Mouse (Mus musculus): ENCODE data around the gene Zfp467. TPM values are rescaled to one million over a fixed set of nuclear protein-coding genes. Genes with fewer than 3 reads are reported as not detected.

Zfp467 gene
- polyA plus RNA-seq, 1 experiment from 2014 or later: 22.7 TPM

DNA sequence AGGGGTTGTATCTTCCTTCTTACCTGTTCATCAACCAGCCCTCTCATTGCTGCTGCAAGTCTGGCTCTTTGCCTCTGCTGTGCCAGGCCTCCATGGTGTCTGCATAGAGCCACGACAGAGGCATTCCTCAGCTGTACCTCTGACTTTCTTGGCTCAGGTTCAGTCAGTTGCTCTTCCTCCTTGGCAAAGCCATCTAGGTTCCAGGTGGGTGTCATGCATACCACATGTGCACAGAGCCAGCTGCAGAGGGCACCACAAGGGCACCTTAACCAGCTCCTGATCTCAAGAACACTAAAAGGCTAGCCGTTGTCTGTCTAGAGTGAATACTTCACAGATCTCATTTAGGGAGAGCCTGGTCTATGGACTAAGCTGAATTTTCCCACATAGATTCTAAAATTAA lies 29.1 kb downstream of the Zfp467 start:
- peaks cover 4% of the 10 kb centered on the region; the same call in 1 of the 2 replicates for H3K4me1 ChIP-seq
- H3K9ac ChIP-seq: no peak overlapping the region
- 89% methylated on average over 2 of the region's 2 CpGs for WGBS
- no peak overlapping the region for H3K4me2 ChIP-seq
- no peak overlapping the region for H3K27ac ChIP-seq
- no peaks in the 10 kb centered on the region for H3K9me3 ChIP-seq
- H3K4me3 ChIP-seq (replicated peaks): no peak overlapping the region
- ATAC-seq (ENCODE audit: low FRiP score): no peak
- H3K27me3 ChIP-seq: no peaks in the 10 kb centered on the region
- peaks cover 75% of the 10 kb centered on the region for H3K36me3 ChIP-seq (replicated peaks)

DNA sequence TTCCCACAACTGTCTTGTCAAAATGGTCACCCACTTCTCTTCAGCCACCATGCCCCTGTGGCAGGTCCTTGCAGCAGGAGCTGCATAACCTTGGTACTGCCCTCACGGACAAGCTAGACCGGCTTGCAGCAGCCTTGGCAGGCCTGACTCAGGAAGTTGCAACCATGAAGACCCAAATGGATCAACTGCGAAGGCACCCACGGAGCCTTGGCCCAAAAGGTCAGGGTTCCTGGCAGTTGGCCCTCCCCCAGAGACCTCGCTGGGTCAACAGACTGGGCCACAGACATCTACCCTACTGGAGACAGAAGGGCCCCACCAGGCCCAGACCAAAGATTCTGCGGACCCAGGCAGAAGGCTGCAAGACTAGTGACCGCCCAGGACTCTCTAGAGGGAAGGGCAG lies 30.0 kb downstream of the Zfp467 start:
- 95% methylated on average over 7 of the region's 7 CpGs for WGBS
- no peaks in the 10 kb centered on the region; the same call in 1 of the 2 replicates for H3K4me1 ChIP-seq
- no peak for ATAC-seq (ENCODE audit: low FRiP score)
- H3K4me3 ChIP-seq (replicated peaks): no peak overlapping the region
- H3K9me3 ChIP-seq: no peaks in the 10 kb centered on the region
- H3K27ac ChIP-seq: no peak overlapping the region
- no peak overlapping the region for H3K4me2 ChIP-seq
- no peaks in the 10 kb centered on the region for H3K27me3 ChIP-seq
- H3K9ac ChIP-seq: no peak overlapping the region
- peaks cover 84% of the 10 kb centered on the region for H3K36me3 ChIP-seq (replicated peaks)

DNA sequence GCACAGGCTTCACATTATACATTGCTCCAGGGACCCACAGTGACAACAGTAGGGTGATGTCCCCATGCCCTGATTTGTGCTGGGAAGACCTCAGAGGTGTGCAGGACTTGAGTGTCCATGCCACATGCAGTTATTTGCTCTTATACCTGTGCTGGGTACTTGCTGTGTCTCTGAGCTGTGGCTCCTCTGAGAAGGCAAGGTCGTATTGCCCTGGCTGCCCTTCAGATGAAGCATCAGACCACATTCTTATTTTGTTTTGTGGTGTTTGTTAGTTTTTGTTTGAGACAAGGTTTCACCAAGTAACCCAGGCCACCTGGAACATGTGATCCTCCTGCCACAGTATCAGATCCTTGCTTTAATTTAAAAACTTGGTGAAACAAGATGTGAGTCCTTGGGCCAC lies 30.7 kb downstream of the Zfp467 start:
- H3K36me3 ChIP-seq (replicated peaks): peaks cover 91% of the 10 kb centered on the region
- H3K27ac ChIP-seq: no peak overlapping the region
- H3K4me2 ChIP-seq: no peak overlapping the region
- H3K27me3 ChIP-seq: no peaks in the 10 kb centered on the region
- H3K9me3 ChIP-seq: no peaks in the 10 kb centered on the region
- H3K9ac ChIP-seq: no peak overlapping the region
- no peaks in the 10 kb centered on the region for H3K4me1 ChIP-seq
- ATAC-seq (ENCODE audit: low FRiP score): no peak
- H3K4me3 ChIP-seq (replicated peaks): no peak overlapping the region
- 83% methylated on average over 1 of the region's 1 CpGs for WGBS

DNA sequence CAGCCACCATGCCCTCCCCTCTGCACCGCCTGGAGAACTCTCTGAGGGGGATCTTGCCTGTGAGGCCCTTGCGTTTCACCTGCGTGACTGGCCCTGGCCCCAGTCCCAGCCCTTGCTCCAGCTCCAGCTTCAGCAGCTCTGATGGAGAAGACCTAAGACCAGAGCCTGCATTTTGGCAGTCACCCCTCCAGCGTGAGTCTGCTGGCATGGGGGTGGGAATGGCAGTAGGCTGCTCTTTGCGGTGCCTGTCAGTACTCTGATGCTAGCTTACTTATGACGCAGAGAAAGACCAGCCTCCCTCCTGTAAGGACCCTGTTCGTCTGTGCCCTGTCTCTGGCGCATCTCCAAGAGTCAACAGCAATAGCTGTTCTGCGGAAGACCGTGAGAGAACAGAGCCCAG lies 32.5 kb downstream of the Zfp467 start:
- H3K27me3 ChIP-seq: no peaks in the 10 kb centered on the region
- H3K9ac ChIP-seq: no peak overlapping the region
- H3K27ac ChIP-seq: no peak overlapping the region
- no peak overlapping the region for H3K4me3 ChIP-seq (replicated peaks)
- no peaks in the 10 kb centered on the region for H3K4me1 ChIP-seq
- peaks cover 100% of the 10 kb centered on the region for H3K36me3 ChIP-seq (replicated peaks)
- no peaks in the 10 kb centered on the region for H3K9me3 ChIP-seq
- WGBS: 91% methylated on average over 10 of the region's 10 CpGs
- no peak overlapping the region for H3K4me2 ChIP-seq
- ATAC-seq (ENCODE audit: low FRiP score): no peak

DNA sequence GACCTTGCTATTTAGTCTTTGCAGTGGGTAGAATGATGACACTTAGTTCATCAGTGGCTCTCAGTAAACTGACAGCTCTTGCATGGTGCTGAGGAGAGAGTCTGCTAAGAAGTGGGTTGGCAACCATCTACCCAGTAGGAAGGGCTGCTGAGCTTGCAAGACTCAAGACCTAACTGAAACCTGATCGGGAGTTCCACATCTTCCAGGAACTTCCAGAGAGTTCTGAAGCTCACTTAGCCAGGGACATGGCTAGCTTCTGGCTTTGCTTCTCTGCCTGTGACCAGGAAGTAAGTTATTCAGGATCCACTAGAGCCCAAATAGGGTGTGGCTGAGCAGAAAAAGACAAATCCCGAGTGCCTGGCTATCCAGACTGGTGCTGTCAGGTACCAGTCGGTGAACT lies 33.0 kb downstream of the Zfp467 start:
- Histone ChIP-seq H3K36me3 (replicated peaks) (peaks cover 100% of the 10 kb centered on the region), H3K9me3 (no peaks in the 10 kb centered on the region), H3K27me3 (no peaks in the 10 kb centered on the region), H3K4me2 (no peak overlapping the region), H3K4me1 (no peaks in the 10 kb centered on the region), H3K4me3 (replicated peaks) (no peak overlapping the region), H3K9ac (no peak overlapping the region), H3K27ac (no peak overlapping the region)
- no peak for ATAC-seq (ENCODE audit: low FRiP score)
- 70% methylated on average over 3 of the region's 3 CpGs for WGBS

DNA sequence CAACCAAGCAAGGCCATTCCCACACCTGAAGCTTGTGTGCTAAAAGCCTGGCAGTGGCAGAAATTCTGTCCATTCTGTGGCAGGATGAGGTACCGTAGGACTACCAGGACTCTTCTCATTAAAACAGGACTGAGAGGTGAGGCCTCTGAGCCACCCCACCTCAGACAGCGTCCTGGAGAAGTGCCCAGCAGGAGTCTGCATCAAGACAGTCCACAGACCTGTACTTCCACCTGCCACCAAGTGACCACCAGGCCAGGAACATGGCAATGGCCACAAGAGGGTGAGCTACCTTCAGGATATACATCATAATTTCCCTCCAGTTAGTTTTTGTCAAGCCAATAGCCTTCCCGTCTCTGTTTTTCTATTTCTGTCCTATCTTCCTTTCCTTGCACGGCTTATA lies 33.5 kb downstream of the Zfp467 start:
- ATAC-seq (ENCODE audit: low FRiP score): no peak
- H3K4me1 ChIP-seq: no peaks in the 10 kb centered on the region
- H3K4me2 ChIP-seq: no peak overlapping the region
- WGBS: 93% methylated on average over 4 of the region's 4 CpGs
- no peak overlapping the region for H3K27ac ChIP-seq
- no peaks in the 10 kb centered on the region for H3K9me3 ChIP-seq
- H3K4me3 ChIP-seq (replicated peaks): no peak overlapping the region
- H3K36me3 ChIP-seq (replicated peaks): peaks cover 100% of the 10 kb centered on the region
- H3K27me3 ChIP-seq: no peaks in the 10 kb centered on the region
- no peak overlapping the region for H3K9ac ChIP-seq

DNA sequence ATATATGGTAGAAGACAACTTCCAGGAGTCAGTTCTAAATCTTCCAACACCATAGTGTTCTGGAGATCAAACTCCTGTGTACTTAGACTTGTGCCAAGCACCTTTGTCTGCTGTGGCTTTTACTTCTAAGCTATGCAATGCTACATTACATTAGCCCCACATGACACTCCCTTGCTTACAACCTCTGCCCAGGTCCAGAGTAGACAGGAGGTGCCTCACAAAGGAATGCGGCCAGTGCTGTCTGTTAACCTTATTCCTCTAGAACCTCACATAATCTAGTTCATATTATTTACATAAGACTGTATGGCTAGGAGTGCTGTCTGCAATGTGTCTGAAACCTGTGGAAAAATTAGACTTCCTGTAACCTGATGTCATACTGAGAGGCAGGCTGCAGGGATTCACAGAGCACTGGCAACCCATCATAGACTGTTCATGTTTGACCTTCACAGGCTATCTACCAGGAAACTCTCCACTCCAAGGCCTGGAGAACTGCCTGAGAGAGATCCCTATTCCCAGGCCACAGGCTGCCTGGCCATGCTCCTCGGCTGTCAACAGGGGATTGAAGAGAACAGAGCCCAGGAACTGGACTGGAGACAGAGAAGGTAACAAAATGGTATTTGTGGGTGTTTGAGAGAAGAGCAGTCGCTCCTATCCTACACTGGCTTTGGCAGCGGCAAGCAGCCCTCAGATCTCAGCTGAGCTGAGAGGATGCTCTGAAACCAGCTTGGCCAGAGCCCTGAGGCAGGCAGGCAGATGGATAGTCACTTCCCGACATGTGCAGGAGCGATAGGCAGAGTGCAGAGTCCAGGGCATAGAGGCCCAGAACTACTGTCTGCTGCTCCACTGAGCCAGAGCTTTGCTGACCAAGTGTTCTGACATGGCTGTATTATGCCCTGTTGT lies 34.2 kb downstream of the Zfp467 start:
- H3K4me1 ChIP-seq: no peaks in the 10 kb centered on the region
- H3K27ac ChIP-seq: no peak overlapping the region
- no peak for ATAC-seq (ENCODE audit: low FRiP score)
- no peak overlapping the region for H3K9ac ChIP-seq
- H3K4me3 ChIP-seq (replicated peaks): no peak overlapping the region
- WGBS: 92% methylated on average over 6 of the region's 6 CpGs
- H3K9me3 ChIP-seq: no peaks in the 10 kb centered on the region
- H3K4me2 ChIP-seq: no peak overlapping the region
- peaks cover 100% of the 10 kb centered on the region for H3K36me3 ChIP-seq (replicated peaks)
- no peaks in the 10 kb centered on the region for H3K27me3 ChIP-seq

DNA sequence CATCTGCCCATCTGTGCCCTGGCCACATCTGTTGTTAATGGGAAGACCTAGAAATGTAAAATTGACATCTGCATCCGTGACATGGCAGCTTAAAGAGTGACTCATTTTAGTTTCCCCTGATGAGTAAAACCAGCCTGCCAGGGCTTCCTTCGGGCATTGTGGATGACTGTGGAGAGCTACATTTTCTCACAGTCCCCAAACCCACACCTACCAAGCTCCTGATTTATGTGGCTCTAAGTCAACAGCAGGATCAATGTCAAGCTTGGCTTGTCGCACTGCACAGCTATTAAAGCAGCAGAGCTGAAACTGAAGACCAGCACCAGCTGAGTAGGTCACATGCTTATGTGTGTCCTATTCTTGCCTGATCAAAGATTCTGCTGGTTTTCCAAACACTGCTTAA lies 35.1 kb downstream of the Zfp467 start:
- WGBS: 85% methylated on average over 3 of the region's 3 CpGs
- Histone ChIP-seq H3K27me3 (no peaks in the 10 kb centered on the region), H3K36me3 (replicated peaks) (peaks cover 100% of the 10 kb centered on the region), H3K4me3 (replicated peaks) (no peak overlapping the region), H3K9me3 (no peaks in the 10 kb centered on the region), H3K27ac (no peak overlapping the region), H3K4me1 (no peaks in the 10 kb centered on the region), H3K9ac (no peak overlapping the region), H3K4me2 (no peak overlapping the region)
- ATAC-seq (ENCODE audit: low FRiP score): no peak

DNA sequence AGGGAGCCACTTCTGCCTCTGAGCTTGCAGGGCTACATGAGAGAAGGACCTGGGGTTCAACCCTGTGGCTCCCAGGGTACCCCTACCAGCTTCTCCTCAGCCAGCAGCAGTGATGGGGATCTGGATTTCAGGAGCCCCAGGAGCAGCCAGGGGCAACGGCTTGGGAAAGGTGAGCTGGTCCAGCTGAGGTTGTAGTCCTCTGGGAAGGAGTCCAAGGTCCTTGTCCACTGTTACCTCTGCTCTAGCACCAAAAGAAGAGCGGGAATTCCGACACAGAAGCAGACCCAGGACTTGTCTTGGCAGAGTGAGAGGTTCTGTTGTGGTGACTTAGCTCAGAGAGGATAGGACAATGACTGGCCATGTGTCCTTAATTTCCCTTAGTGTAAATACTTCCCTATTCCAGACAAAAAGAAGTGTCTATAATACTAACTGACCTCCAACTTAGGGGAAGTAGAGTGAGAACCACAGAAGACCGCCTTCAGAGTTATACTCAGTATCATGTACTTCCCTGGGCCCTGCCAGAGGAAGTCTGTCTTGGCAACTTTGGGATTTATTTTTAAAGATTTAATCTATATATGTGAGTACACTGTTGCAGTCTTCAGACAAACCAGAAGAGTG lies 35.8 kb downstream of the Zfp467 start:
- Histone ChIP-seq H3K9me3 (no peaks in the 10 kb centered on the region), H3K4me3 (replicated peaks) (no peak overlapping the region), H3K9ac (no peak overlapping the region), H3K27me3 (no peaks in the 10 kb centered on the region), H3K27ac (no peak overlapping the region), H3K36me3 (replicated peaks) (peaks cover 100% of the 10 kb centered on the region), H3K4me1 (no peaks in the 10 kb centered on the region), H3K4me2 (no peak overlapping the region)
- 91% methylated on average over 4 of the region's 4 CpGs for WGBS
- no peak for ATAC-seq (ENCODE audit: low FRiP score)

DNA sequence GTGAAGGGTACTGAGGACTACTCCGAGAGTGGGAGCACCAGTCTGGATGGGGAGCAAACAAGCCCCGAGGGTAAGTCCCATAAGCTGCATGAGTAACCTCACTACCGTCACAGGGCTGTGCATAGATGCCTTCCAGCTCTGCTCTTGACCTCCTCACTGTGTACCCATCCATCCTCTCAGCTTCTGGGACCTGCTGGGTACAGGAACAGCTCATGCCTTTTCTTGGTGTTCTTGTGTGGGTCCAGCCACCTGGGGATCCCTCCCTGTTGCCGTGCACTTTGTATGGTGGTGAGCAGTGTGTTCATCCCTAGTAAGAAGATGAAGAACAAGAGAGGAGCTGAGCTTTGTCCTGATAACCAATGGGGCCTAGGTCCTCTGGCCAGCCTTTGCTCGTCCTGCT lies 41.6 kb downstream of the Zfp467 start:
- no peaks in the 10 kb centered on the region for H3K9me3 ChIP-seq
- no peak overlapping the region for H3K4me2 ChIP-seq
- H3K27me3 ChIP-seq: no peaks in the 10 kb centered on the region
- H3K4me3 ChIP-seq (replicated peaks): no peak overlapping the region
- ATAC-seq (ENCODE audit: low FRiP score): no peak
- no peak overlapping the region for H3K9ac ChIP-seq
- no peaks in the 10 kb centered on the region for H3K4me1 ChIP-seq
- no peak overlapping the region for H3K27ac ChIP-seq
- 93% methylated on average over 5 of the region's 5 CpGs for WGBS
- peaks cover 54% of the 10 kb centered on the region for H3K36me3 ChIP-seq (replicated peaks)

DNA sequence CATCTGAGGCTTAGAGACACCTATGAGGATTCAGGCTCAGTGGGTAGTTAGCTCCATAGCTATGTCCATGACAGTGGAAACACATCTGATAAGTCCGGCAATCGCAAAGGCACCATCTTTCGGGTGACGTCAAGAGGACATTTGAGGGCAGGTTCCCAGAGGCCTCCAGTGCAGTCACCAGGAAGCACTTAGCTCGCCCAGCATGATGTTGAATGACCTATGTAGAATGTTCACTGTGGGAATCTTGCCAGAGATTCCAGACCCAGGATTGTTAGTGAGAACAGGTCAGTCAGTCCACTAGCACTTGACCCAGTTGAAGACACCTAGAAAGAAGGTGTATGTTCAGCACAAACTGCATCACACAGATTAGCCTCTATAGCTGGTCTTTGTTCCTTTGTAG lies 45.7 kb downstream of the Zfp467 start:
- Histone ChIP-seq H3K4me3 (replicated peaks) (no peak overlapping the region), H3K27ac (no peak overlapping the region), H3K4me2 (no peak overlapping the region), H3K9ac (no peak overlapping the region), H3K4me1 (peaks cover 24% of the 10 kb centered on the region), H3K9me3 (no peaks in the 10 kb centered on the region), H3K36me3 (replicated peaks) (peaks cover 12% of the 10 kb centered on the region), H3K27me3 (no peaks in the 10 kb centered on the region)
- whole genome bisulfite sequencing: 96% methylated on average over 5 of the region's 5 CpGs
- ATAC-seq (ENCODE audit: low FRiP score): no peak

DNA sequence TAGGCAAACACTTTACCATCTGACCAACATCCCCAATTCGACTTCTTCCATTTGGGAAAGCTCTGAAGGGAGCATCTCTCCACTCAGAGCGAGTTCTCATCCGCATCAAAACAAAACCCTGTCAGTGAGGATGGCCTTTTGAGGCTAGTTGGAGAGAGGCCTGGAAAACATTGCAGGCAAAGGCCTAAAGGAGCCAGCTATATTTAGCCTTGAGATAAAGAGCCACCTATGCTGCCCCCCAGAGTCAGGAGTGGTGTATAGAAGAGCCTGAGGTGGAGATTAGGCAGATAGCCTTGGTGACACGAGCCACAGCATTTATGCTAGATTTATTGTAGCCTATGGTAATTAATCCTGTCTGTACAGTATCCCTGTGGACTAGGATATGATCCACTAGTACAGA lies 48.3 kb downstream of the Zfp467 start:
- Histone ChIP-seq H3K9ac (no peak overlapping the region), H3K36me3 (replicated peaks) (no peaks in the 10 kb centered on the region), H3K4me2 (peak overlapping the region; percentile 66; the same call in 1 of the 2 replicates), H3K27ac (no peak overlapping the region), H3K9me3 (no peaks in the 10 kb centered on the region), H3K4me1 (peaks cover 25% of the 10 kb centered on the region), H3K27me3 (0 out of 2 replicates have a peak, but pooled peaks cover 7% of the 10 kb centered on the region), H3K4me3 (replicated peaks) (no peak overlapping the region)
- 65% methylated on average over 4 of the region's 4 CpGs for WGBS
- no peak for ATAC-seq (ENCODE audit: low FRiP score)

DNA sequence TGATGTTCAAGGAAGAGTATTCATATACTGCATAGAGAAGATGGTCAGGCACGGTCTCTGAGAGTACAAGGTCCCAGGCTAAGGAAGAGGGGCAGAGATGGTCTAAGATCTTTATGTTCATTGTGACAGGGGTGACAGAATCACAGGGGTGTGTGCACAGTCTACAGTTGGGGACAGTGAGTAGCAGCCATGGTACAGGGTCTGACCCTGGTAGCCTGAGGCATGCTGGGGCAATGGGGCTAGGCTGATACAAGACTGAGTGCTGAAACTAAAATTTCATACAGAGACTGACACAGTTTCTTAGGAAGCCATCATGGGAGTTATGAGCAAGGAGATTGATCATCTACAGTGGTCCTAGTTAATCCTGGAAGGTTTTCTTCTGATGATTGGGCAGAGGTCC lies 48.9 kb downstream of the Zfp467 start:
- 89% methylated on average over 1 of the region's 1 CpGs for WGBS
- no peaks in the 10 kb centered on the region for H3K36me3 ChIP-seq (replicated peaks)
- H3K27ac ChIP-seq: no peak overlapping the region
- no peak for ATAC-seq (ENCODE audit: low FRiP score)
- H3K4me3 ChIP-seq (replicated peaks): peak overlapping the region; percentile 77
- no peaks in the 10 kb centered on the region for H3K9me3 ChIP-seq
- peaks cover 25% of the 10 kb centered on the region for H3K4me1 ChIP-seq
- H3K27me3 ChIP-seq: 0 out of 2 replicates have a peak, but pooled peaks cover 7% of the 10 kb centered on the region
- H3K4me2 ChIP-seq: peak overlapping the region; percentile 66
- peak overlapping the region; percentile 69 for H3K9ac ChIP-seq

Measured in forebrain, embryonic 12.5 days (tissue).